Mouse (Mus musculus) heart, embryonic 15.5 days (tissue): ENCODE measurements around the gene Msantd3. TPM values are rescaled to one million over a fixed set of nuclear protein-coding genes. Genes with fewer than 3 reads are reported as not detected.

Experiments
- polyA plus RNA-seq: library from polyadenylated mRNA; unstranded; fragments of >200 nt; fragmentation: Nextera tagmentation; extraction: Ambion mirVana; gene quantifications from 2 replicates; pipeline ENCODE4 v1.2.1, GENCODE M21; 2015

Msantd3 gene
- polyA plus RNA-seq, 1 experiment from 2014 or later = 26.8 TPM

Other genes starting within 250 kb of the Msantd3 start
- gene Tex10, start 66.5 kb upstream of the Msantd3 start, polyA plus RNA-seq = 24.7 and 30.2 TPM in 2 replicates
- gene Tmeff1, start 45.2 kb downstream of the Msantd3 start, polyA plus RNA-seq = 24.2 and 32.1 TPM in 2 replicates
- 13.2 and 17.3 TPM in 2 replicates for gene Cavin4, start 123.6 kb downstream of the Msantd3 start, polyA plus RNA-seq